Comparison of ENCODE assay signal across 8 mouse cellular contexts in genomic region chr2:107083071-107083885, GRCm38 (mm10). TPM values are rescaled to one million over a fixed set of nuclear protein-coding genes. Genes with fewer than 3 reads are reported as not detected.
DNase-seq lines count a peak whose midpoint lies in the region; ATAC-seq and TF ChIP-seq lines count a peak whose summit lies in the region.

No protein-coding gene starts in this region.

- ATAC-seq in frontal cortex, adult (ENCODE audit: low TSS enrichment) = peak; percentile 80
- ATAC-seq in heart, postnatal 0 days (ENCODE audit: insufficient read depth, low read depth) = peak; percentile 30; the same call in 1 of the 2 replicates

- H3K4me2 ChIP-seq in heart, postnatal 0 days (ENCODE audit: low read depth, low read length) = peak overlapping the region; percentile 48

- 0 out of 2 replicates have a peak overlapping the region, but pooled peaks have one; percentile 7 for H3K27ac ChIP-seq in heart, postnatal 0 days (ENCODE audit: low read depth)

- intact Hi-C loops in left cerebral cortex, postnatal 36 days (cut with DNase I) = no loop called here

- no peak overlapping the region for H3ac ChIP-seq in C2C12 (ENCODE audit: control insufficient read depth, insufficient read length, low read depth)

- no peaks in the 10 kb centered on the region for H3K27me3 ChIP-seq in C2C12 (ENCODE audit: control insufficient read depth, insufficient read depth, insufficient read length)
- no peaks in the 10 kb centered on the region for H3K27me3 ChIP-seq in heart, postnatal 0 days (ENCODE audit: control insufficient read depth, insufficient read depth, low read length)

- DNase-seq in frontal cortex, postnatal 25 days (ENCODE audit: low spot score in 2 of 2) = no peak
- peak; percentile 10 for DNase-seq in brain, embryonic 18.5 days (ENCODE audit: low read depth, low spot score)
- peak; percentile 44 for DNase-seq in heart, postnatal 0 days (ENCODE audit: low spot score)
- peak; percentile 7 to 10 for DNase-seq in left cerebral cortex, postnatal 36 days (ENCODE audit: low spot score in 2 of 2)
- peak; percentile 35 for DNase-seq in retina, postnatal 7 days (ENCODE audit: low read depth, low spot score)
- no peak for DNase-seq in urinary bladder, postnatal 14 days (ENCODE audit: low spot score)

- H3K36me3 ChIP-seq in C2C12 (ENCODE audit: control insufficient read depth, insufficient read depth) = no peaks in the 10 kb centered on the region
- no peaks in the 10 kb centered on the region for H3K36me3 ChIP-seq in heart, postnatal 0 days (replicated peaks; ENCODE audit: control insufficient read depth, insufficient read depth, low read length)

- TF ChIP-seq CTCF in C2C12 (IDR thresholded peaks at IDR 0.05; ENCODE audit: control insufficient read depth, insufficient read depth, insufficient read length) = peak; percentile 31
- peak; percentile 72 for TF ChIP-seq CTCF in heart, postnatal 0 days (IDR thresholded peaks at IDR 0.05; ENCODE audit: low read depth)

- H3K4me1 ChIP-seq in heart, postnatal 0 days (ENCODE audit: control insufficient read depth, insufficient read depth) = no peaks in the 10 kb centered on the region

- no peak for TF ChIP-seq EP300 in heart, postnatal 0 days (IDR thresholded peaks at IDR 0.05; ENCODE audit: low read depth)

- no peaks in the 10 kb centered on the region for H3K9me3 ChIP-seq in heart, postnatal 0 days (replicated peaks; ENCODE audit: control insufficient read depth, low read length)

- H3K79me2 ChIP-seq in C2C12 (ENCODE audit: control insufficient read depth, insufficient read depth) = no peaks in the 10 kb centered on the region

- no peaks in the 10 kb centered on the region for H3K79me3 ChIP-seq in C2C12 (ENCODE audit: low read depth)

- H3K9ac ChIP-seq in heart, postnatal 0 days (replicated peaks; ENCODE audit: low read depth, low read length) = no peak overlapping the region

- H3K4me3 ChIP-seq in C2C12 (ENCODE audit: insufficient read depth, poor library complexity, severe bottlenecking) = no peak overlapping the region
- H3K4me3 ChIP-seq in heart, postnatal 0 days (ENCODE audit: low read depth, low read length) = peak overlapping the region; percentile 20

- WGBS in heart, postnatal 0 days = 36% methylated on average over 14 of the region's 14 CpGs

TF ChIP-seq in C2C12, 6 proteins besides CTCF, POLR2A, EP300 and RAD21:
- TF ChIP-seq MYOD1 (IDR thresholded peaks at IDR 0.05; ENCODE audit: control insufficient read depth, insufficient read length, low read depth) = no peak
- TF ChIP-seq USF1 (IDR thresholded peaks at IDR 0.05; ENCODE audit: low read depth) = no peak
- no peak for TF ChIP-seq MYOG (IDR thresholded peaks at IDR 0.05; ENCODE audit: control insufficient read depth, extremely low read depth, insufficient read length)
- no peak for TF ChIP-seq FOSL1 (IDR thresholded peaks at IDR 0.05; ENCODE audit: insufficient read depth, low read length, poor library complexity, severe bottlenecking)
- no peak for TF ChIP-seq CEBPB (IDR thresholded peaks at IDR 0.05; ENCODE audit: low read depth)
- no peak for TF ChIP-seq MAX (IDR thresholded peaks at IDR 0.05)
TF ChIP-seq in C2C12: peak in this region for 0.

RNA-seq across cellular contexts. Expression of gene Fshb, which starts 23.8 kb away (rescaled TPM):
- not detected for polyA plus RNA-seq in C2C12 (2012; fragmentation: generic; extraction: Trizol)
- total RNA-seq in heart, postnatal 0 days (2014; rRNA removed; ENCODE audit: low replicate concordance) = not detected in 2 replicates
- not detected in 2 replicates for polyA plus RNA-seq in heart, postnatal 0 days (2015; fragmentation: Nextera tagmentation; extraction: Ambion mirVana)
- total RNA-seq in left cerebral cortex, postnatal 36 days (2021) = not detected

Comparison
In these comparisons a context has a peak if more than half of its experiments do, and no peak if none do; other contexts are left out.
1. DNase-seq: peak in brain, embryonic 18.5 days (single experiment), heart, postnatal 0 days (single experiment), left cerebral cortex, postnatal 36 days (2 of 2) and retina, postnatal 7 days (single experiment); none in frontal cortex, postnatal 25 days (0 of 2) and urinary bladder, postnatal 14 days (single experiment).